Mouse (Mus musculus) right cerebral cortex, postnatal 4 days (tissue): ENCODE results near the gene Mob1b.
A peak's percentile ranks its signal among the peaks of the same experiment; 100 is the strongest.
"Not testable (repeated sequence)": the region's sequence is repeated elsewhere in the genome, so short reads cannot be mapped to it uniquely, and the experiment has no call there.

Experiments used
- DNase-seq: peaks from one replicate; pipeline ENCODE4 v3.0.0-alpha.2; 2022

The Mob1b gene

DNA sequence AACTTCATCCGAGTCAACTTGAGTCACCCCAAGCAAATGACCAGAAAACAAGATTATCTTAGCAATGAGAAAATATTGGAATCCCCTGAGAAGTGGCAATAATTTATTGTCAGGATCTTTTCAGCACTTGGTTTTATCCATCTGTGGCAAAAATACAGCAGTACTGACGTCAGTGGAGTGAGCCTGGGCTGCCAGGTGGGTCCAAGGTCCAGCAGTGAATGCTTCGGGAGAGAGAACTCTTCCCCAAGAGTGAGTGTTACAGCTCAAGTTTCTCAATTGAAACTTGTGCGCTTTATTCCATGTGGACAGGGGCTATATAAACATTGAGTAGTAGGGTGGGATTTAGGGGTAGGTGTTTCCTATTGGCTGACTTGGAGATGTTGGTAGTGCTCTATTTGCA is 18.6 kb upstream of the Mob1b start:
- no peak for DNase-seq

DNA sequence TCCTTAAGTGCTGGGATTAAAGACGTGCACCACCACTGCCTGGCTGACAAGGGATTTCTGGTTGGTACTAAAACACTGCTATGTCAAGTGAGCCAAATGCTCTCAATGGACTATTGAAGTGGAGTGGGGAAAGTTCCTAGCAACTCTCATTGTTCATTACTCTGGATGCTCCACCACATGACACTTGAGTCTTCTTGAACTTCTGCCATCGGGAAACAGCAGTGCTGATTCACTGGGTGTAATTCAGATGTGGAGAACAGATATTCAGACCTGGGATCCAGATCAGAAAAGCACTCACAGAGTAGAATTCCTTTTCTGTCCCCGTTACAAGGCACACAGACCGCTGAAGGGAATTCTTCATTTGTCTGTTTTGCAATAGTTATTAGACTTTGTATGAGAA is 17.1 kb upstream of the Mob1b start:
- DNase-seq: no peak

DNA sequence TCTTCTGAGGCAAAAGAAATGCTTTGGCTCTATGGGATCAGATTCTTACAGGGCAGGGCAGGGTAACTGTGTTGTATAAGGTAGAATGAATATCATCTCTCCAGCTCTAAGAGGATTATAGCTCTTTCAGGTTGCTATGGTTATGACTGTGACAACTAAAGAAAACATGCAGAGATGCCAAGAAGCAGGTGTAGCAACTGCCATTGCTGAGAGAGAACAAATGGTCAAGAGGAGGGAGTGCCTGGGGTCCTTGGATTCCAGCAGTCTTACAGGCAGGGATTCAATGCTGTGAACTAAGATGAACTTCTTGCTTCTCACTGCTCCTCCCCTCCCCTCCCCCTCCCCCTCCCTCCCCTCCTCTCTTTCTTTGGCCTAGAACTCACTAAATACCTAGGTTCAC is 9.5 kb upstream of the Mob1b start:
- DNase-seq: no peak

DNA sequence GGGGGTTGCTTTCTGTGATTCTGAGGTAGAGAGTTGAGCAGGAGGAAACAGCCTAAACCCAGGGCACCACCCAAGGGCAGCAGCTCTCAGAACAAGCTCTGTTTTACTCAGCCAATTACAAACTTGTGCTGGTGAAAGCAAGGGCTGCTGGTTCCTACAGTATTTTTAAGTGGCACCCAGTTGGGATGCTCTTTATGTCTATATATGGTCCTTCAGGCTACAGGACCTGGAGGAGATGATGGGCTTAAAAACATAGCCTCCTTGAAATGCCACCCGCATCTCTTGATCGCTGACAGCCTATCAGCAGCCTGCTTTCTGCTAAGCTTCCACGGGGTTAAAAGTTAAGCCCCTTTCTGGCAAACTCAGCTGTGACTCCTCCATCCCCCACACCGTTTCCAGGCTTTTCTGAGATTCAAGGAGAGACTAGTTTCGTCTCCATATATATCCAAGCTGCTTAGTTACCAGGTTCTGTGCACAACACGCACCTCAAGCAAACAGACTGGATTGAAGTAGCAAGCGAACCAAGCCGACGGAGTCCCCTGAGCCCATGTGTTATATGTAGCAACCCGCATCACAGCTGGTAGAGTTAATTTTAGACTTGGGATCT is 8.9 kb upstream of the Mob1b start:
- DNase-seq: peak; percentile 7

DNA sequence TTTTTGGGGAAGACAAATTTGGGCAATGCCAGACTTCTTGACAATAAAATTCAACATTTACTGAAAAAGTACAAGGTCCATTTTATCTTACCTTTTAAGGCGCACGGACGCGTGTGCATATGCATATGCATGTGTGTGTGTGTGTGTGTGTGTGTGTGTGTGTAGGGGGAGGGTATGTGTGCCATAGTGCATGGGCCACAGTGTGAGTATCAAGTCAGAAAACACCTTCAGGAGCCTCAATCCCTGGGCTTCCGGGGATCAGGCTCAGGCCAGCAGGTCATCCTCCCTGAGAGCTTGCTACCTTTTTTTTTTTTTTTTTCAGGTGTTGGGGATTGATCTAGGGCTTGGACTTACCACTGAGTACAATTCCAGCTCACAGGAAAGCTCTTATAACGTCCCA is 8.3 kb upstream of the Mob1b start:
- DNase-seq: no peak

DNA sequence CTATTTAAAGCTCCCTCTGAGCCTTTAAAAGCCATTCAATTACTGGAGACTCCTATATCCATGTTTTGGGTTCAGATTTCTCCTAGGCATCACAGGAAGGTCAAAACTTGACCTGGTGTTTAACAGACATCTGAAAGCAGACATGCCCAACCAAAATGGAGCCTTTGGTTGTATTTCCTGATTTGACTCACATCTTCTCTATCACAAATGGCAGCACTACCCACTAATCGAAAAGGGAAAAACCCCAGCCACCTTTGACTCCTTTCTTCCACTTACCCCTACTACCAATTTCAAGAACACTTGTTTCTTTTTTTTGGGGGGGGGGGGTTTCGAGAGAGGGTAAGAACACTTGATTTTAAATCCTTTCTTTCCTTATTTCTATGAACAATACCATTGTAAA is 3.7 kb upstream of the Mob1b start:
- no peak for DNase-seq

DNA sequence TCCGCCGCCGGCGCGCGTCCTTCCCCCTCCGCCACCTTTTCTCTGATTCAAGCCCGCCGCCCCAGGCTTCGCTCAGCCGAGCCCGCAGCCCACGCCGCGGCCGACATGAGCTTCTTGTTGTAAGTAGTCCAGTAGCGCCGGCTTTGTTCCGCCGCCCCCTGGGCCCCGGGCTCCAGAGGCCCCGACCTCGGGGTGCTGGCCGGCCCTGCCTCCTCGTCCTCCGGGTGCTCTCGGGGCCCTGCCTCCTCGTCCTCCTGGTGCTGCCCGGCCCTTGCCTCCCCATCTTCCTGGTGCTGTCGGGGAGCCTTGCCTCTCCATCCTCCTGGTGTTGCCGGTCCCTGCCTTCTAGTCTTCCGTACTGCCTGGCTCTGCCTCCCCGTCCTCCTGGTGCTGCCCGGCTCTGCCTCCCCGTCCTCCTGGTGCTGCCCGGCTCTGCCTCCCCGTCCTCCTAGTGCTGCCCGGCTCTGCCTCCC is 384 bp downstream of the Mob1b start:
- DNase-seq: no peak

DNA sequence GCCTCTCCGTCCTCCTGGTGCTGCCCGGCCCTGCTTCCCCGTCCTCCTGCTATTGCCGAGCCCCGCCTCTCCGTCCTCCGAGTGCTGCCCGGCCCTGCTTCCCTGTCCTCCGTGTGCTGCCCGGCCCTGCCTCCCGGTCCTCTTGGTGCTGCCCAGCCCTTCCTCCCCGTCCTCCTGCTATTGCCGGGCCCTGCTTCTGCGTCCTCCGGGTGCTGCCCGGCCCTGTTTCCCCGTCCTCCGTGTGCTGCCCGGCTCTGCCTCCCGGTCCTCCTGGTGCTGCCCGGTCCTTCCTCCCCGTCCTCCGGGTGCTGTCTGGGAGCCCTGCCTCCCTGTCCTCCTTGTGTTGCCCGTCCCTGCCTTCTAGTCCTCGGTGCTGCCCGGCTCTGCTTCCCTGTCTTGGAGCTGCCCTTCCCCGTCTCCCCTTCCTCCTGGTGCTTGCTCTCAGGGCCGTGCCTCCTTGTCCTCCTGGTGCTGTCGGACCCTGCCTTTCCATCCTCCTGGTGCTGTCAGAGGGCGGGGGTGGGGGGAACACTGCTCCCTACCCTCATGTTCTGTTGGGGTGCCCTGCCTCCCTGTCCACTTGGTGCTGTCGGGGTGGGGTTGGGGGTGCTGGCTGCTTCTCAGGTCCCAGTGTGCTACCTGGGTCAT is 1.0 kb downstream of the Mob1b start:
- DNase-seq: peak; percentile 33

DNA sequence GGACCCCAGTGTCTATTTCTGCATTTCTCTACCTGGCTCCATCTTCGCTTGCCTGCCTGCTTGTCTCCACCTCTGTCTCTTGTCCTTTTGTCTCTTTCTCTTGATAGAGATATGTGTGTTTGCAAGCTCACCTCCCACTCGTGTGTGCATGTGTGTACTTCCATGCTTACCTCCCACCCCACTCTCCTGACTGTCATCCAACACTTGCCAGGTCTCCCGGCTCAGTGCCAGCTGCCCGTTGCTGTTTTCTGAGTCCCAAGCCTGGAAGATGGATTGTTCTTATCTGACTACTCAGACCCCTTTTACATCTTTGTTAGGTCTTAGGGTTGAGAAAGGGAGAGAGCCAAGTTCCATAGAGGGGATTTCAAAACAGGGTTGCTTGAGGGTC is 1.6 kb downstream of the Mob1b start:
- DNase-seq: peak; percentile 34

DNA sequence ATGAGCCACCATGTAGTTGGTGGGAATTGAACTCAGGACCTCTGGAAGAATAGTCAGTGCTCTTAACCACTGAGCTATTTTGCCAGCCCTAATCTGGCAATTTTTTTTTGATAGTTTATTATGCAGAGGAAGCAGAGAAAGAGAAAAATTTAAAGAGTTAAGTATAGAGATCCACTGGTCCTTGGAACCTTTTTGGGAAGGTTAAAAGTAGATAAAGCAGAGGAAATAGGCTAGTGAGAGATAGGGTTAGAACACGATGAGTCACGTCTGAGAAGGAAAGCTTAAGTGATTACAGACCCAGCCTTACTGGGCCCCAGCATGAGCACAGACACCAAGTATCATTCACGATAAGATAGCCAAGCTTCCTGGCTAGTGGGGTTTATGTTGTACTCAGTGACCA is 3.4 kb downstream of the Mob1b start:
- DNase-seq: no peak

DNA sequence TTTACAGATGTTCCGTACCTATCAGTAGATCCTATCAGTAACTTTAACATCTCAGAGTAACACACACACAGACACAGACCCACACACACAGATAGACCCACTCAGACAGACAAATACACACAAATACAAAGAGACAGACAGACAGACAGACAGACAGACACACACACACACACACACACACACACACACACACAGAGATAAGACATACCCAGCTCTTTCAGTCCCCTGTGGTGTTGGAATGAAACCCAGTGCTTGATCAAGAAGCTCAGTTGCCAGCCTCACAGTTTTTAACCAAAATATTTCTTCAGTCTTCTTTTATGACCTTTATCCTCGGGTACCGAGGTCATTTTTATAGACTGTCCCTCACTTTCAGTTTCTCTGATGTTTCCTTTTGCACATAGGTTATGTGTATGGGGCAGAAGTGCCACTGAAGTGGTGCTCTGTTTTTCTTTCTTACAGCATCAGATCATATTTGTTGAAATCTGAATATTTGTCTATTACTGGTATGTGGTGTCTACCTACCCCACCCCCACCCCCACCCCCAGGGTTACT is 7.0 kb downstream of the Mob1b start:
- no peak for DNase-seq

DNA sequence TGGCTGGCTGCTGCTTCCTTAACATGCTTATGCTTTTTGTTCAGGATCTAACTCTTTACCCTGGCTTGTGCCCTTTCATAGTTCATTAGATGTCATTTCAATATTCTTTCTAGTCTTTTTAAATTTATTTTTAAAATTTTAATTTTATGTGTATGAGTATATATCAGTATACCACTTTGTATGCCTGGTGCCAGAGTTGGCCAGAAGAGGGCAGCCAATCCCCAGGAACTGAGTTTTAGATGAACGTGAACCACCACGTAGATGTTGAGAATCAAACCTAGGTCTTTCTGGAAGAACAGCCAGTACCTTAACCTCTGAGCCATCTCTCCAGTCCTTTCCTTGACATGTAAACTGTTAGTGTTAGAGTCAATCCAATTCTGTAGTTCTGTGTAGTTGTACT is 14.1 kb downstream of the Mob1b start:
- peak; percentile 12 for DNase-seq

DNA sequence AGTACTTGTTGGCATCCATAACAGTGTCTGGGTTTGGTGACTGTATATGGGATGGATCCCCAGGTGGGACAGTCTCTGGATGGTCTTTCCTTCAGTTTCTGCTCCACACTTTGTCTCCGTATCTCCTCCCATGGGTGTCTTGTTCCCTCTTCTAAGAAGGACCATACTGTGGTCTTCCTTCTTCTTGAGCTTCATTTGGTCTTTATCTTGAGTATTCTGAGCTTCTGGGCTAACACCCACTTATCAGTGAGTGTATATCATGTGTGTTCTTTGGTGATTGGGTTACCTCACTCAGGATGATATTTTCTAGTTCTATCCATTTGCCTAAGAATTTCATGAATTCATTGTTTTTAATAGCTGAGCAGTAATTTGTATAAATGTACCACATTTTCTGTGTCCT is 20.4 kb downstream of the Mob1b start:
- DNase-seq: not testable (repeated sequence)

DNA sequence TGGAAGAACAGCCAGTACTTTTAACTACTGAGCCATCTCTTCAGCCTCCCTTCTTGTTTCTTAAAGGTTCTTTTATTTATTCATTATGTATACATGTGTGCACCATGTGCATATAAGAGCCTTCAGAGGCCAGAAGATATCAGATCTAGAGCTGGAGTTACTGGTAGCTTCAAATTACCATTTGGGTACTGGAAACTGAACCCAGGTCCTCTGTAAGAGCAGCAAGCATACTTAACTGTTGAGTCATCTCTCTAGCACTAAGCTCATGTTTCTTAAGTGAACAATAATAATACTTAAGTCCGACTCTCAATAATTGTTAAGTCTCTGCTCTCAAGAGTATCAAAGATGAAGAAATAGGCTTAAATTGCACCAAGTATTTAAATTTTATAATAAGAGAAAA is 27.1 kb downstream of the Mob1b start:
- DNase-seq: no peak

DNA sequence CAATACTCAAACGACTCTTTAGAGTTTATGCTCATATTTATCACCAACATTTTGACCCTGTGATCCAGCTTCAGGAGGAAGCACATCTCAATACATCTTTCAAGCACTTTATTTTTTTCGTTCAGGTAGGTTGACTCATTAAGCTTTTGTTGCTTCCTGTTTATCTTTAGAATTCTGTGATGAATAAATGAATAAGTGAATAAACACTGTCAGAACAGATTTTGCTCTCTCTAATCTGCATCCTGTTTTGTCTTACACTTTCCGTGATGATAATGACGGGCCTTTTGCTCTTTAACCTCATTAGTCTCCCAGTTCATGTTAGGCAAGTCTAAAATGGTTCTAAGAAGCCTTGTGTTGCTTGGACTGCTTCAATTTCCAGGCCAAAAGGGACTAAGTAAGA is 32.5 kb downstream of the Mob1b start:
- DNase-seq: no peak

DNA sequence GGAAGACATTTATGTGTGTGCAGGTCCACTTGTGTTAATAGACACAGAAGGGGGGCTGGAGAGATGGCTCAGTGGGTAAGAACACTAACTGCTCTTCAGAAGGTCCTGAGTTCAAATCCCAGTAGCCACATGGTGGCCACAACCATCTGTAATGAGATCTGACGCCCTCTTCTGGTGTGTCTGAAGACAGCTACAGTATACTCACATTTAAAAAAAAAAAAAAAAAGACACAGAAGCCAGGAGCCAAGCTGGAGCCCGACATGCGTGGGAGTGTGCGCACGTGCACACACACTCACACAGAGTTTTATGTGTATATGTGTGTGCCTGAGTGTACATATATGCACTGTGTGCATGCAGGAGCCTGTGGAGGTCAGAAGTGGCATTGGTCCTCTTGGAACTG is 42.0 kb downstream of the Mob1b start:
- no peak for DNase-seq

DNA sequence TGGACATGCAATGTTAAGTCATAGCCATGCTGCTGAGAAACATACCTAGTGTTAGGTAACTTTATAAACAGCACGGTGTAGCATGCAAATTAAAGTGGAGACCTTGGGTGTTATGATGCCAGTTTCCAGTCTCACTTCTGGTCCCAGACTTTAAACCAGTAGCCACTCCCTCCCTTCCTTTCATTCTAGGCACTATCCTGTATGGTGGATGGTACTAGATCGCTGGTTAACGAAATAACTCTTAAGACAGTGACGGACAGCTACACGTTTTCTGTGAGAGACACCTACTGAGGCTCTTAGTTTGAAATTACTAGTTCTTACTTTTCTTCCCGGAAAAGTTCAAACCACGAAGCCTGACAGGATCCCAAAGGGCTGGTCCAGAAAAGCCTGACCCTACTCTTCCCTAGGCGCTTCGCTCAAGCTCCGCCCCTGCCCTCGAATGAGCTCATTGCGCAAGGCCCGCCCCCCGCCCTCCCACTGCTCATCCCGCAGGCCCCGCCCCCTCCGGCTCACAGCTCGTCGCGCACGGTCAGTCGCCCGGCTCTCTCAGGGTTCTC is 43.9 kb downstream of the Mob1b start:
- no peak for DNase-seq

DNA sequence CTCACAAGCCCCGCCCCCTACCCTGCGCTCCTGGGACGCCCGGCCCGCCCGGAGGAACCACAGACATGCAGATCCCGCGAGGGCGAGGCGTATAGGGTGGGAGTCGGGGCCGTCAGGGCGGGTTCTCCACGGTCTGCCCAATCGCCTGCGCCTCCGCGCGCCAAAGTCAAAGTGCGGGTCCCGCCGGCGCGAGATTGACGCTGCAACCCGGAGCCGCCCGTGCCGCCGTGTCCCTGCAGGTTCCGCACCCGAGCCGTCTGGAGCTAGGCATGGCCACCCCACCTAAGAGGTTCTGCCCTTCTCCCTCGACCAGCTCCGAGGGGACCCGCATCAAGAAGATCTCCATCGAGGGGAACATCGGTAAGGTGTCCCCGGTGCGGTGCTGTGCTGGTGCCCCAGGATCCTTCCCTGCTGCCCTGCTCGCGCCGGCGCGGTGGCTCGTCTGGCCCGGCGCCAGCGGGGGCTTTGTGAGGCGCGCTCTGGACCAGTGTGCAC is 44.4 kb downstream of the Mob1b start, which contains the start of gene Dck:
Gene Dck, plus strand, starts transcription at position 10 of the 495 bp plus-strand sequence.
- DNase-seq: peak; percentile 98

DNA sequence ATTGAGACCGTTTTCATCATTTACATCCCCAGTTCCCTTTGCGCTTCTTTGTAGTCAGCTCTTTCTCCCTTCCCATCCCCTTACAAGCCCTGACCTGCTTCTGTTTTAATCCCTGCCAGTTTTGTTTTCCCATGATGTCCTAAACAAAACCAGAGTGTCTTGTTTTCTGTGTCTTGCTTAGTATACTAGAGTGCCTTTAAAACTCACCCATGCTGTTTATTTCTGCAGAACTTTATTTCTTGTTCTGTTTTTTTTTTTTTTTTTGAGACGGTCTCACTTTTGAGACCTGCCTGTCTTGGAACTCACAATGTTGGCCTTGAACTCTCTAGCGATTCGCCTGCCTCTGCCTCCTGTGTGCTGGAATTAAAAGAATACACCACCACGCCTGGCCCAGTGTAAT is 44.9 kb downstream of the Mob1b start:
- no peak for DNase-seq

DNA sequence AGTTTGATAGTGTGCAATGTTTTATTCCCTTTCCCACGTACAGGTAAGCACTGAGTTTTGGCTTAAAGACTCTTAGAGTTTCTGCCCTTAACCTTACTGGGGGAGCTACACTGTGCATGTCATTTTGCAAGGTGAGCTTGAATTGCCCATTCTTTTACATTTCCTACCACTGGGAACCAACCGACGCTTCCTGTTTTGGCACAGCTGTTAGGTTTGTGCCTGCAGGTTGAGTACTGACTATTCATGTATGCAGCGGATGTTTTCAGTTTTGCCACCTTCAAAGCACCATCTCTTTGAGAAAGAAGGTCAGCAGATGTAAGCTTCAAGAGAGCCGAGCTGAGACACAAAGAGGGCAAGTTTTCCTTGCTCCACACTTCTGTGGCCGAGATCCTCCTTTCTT is 45.5 kb downstream of the Mob1b start:
- no peak for DNase-seq

DNA sequence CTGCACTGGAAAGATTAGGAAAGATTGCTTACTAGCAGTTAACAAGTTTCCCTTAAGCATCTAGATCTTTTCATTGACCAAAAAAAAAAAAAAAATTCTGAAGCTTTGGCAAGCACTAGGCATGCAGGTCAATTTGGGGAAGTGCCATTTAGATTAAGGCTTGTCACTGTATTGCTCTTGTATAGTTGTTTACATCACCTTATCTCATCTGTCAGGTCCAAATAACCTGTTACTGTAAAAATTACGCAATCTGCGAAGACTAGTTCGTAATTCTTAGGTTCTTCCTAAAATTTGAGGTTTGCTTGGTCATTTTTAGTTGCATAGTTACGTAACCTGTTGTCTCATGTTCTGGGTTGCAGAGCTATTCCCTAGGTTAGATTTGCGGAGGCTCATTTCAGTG is 46.2 kb downstream of the Mob1b start:
- no peak for DNase-seq

DNA sequence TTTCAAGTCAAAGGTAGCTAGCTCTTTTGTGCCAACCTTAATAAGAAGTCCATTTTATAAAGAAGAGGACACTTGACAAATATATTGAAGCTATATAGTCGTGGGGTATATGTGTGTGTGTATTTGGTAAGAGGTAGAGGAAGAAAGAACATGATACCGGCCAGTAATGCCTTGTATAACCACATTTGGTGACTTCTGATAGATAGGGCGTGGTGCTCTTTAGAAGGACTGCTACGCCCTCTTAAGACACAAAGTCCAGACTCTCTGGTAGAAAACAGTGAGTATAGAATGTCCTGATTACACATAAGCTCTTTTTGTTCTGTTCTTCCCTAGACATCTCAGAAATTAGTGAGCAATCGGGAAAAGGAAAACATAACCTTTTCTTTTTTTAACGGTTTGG is 47.5 kb downstream of the Mob1b start:
- no peak for DNase-seq

DNA sequence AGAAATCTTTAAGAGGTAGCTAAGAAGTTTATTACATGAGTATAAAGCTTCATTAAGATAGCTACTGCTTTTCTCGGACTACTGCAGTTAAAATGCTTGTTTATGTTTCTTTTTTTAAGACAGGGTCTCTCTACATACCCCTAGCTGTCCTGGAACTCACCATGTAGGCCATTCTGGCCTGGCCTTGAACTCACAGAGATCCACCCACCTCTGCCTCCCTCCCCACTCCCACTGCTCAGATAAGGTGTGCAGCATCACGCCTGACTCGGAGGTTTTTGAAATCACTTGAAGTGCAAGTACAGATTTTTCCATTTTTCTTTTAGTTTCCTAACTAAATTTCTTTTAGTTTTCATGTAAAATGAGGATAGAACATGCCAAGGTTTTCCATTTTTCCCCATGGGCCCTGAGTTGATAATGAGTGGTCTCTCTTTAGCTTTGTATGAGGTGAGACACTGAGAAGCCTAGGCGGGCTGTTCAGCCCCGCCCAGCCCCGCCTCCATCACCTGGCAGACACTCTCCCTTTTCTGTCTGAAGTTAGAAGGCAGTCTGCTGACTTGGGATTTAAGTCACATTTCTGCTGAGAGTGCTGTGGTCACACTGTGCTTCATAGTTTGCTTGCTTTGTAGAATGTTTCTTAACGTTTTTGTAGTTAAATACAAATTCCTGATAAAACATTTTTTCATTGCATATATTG is 61.6 kb downstream of the Mob1b start:
- no peak for DNase-seq

DNA sequence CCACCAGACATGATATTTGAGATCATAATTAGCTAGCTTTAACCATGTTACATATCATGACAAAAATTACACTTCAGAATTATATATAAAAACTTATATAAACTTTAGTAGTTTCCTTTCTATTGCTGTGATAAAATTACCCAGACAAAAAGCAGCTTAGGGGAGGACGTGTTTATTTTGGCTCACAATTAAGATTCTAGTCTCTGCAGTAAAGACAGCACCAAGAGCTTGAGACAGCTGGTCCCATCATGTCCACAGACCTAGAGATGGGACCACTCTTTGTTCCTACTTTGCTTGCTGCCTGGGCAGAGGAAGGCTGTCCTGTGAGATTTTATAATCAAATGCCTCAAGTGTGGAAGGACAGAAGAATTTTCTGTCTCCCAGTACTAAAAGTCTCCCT is 64.4 kb downstream of the Mob1b start:
- DNase-seq: no peak
